Mouse (Mus musculus) embryonic facial prominence, embryonic 15.5 days (tissue): Measurements from ENCODE around the gene Csnk1e. TPM values are rescaled to one million over a fixed set of nuclear protein-coding genes. Genes with fewer than 3 reads are reported as not detected.

Source experiments
- ATAC-seq: fragments of 200-750 bp; cut with Nextera tagmentation; 2 replicates; pipeline ENCODE4 v1.8.0; 2017; ENCODE audit warnings: low read depth, moderate TSS enrichment; ENCODE audit not compliant: insufficient number of reproducible peaks, low FRiP score, low TSS enrichment
- H3K27ac ChIP-seq: fragments of 300-500 bp; sonication (generic); replicated peaks from 2 replicates; pipeline ENCODE4 v1.5.1; 2015; ENCODE audit warnings: mild to moderate bottlenecking, inconsistent platforms
- H3K27me3 ChIP-seq: fragments of 300-500 bp; sonication (generic); 2 replicates; pipeline ENCODE4 v1.6.1; 2015; ENCODE audit warnings: inconsistent platforms
- H3K36me3 ChIP-seq: fragments of 300-500 bp; sonication (generic); 2 replicates; pipeline ENCODE4 v1.6.1; 2015; ENCODE audit warnings: mild to moderate bottlenecking, inconsistent platforms
- H3K4me1 ChIP-seq: fragments of 300-500 bp; sonication (generic); 2 replicates; pipeline ENCODE4 v1.6.1; 2015; ENCODE audit warnings: inconsistent platforms
- H3K4me2 ChIP-seq: fragments of 300-500 bp; sonication (generic); replicated peaks from 2 replicates; pipeline ENCODE4 v1.6.1; 2015; ENCODE audit warnings: mild to moderate bottlenecking, inconsistent platforms
- H3K4me3 ChIP-seq: fragments of 300-500 bp; sonication (generic); replicated peaks from 2 replicates; pipeline ENCODE4 v1.5.1; 2015; ENCODE audit warnings: mild to moderate bottlenecking, inconsistent platforms
- H3K9ac ChIP-seq: fragments of 300-500 bp; sonication (generic); 2 replicates; pipeline ENCODE4 v1.6.1; 2015; ENCODE audit warnings: inconsistent platforms
- H3K9me3 ChIP-seq: fragments of 300-500 bp; sonication (generic); replicated peaks from 2 replicates; pipeline ENCODE4 v1.6.1; 2016; ENCODE audit warnings: inconsistent platforms
- WGBS: fragments of 180-500 bp; shearing (Covaris S2); methylation state at CpG from one replicate; pipeline ENCODE4 v1.1.7; 2015; 5-methylcytosine and 5-hydroxymethylcytosine counted together
- polyA plus RNA-seq: library from polyadenylated mRNA; unstranded; fragments of >200 nt; fragmentation: Nextera tagmentation; extraction: Ambion mirVana; gene quantifications from 2 replicates; pipeline ENCODE4 v1.2.1, GENCODE M21; 2015

The Csnk1e gene
- polyA plus RNA-seq, 1 experiment from 2014 or later: 113 TPM

- H3K4me2 ChIP-seq: no peak overlapping the region
- peaks cover 3% of the 10 kb centered on the region for H3K36me3 ChIP-seq
- peaks cover 84% of the 10 kb centered on the region for H3K4me1 ChIP-seq
- no peaks in the 10 kb centered on the region for H3K27me3 ChIP-seq
- H3K9ac ChIP-seq: no peak overlapping the region
- no peak for ATAC-seq
- 89% methylated on average over 5 of the region's 5 CpGs for WGBS
- H3K4me3 ChIP-seq: no peak overlapping the region
- H3K9me3 ChIP-seq: no peaks in the 10 kb centered on the region
- H3K27ac ChIP-seq: no peak overlapping the region
Observed at GRCm38 (mm10) chr15:79392527-79392926, 62.8 kb downstream of the Csnk1e start.

- peaks cover 85% of the 10 kb centered on the region for H3K4me1 ChIP-seq
- no peak overlapping the region for H3K4me3 ChIP-seq
- no peaks in the 10 kb centered on the region; the same call in 1 of the 2 replicates for H3K36me3 ChIP-seq
- ATAC-seq: no peak; the same call in 1 of the 2 replicates
- peak overlapping the region; percentile 55 for H3K27ac ChIP-seq
- no peak overlapping the region for H3K9ac ChIP-seq
- no peaks in the 10 kb centered on the region for H3K9me3 ChIP-seq
- WGBS: 37% methylated on average over 7 of the region's 7 CpGs
- no peak overlapping the region; the same call in 1 of the 2 replicates for H3K4me2 ChIP-seq
- H3K27me3 ChIP-seq: no peaks in the 10 kb centered on the region
Observed at GRCm38 (mm10) chr15:79391447-79392093, 63.8 kb downstream of the Csnk1e start.

- no peak overlapping the region for H3K27ac ChIP-seq
- no peak for ATAC-seq
- no peak overlapping the region for H3K9ac ChIP-seq
- no peaks in the 10 kb centered on the region for H3K9me3 ChIP-seq
- H3K27me3 ChIP-seq: no peaks in the 10 kb centered on the region
- peaks cover 79% of the 10 kb centered on the region for H3K4me1 ChIP-seq
- no peak overlapping the region for H3K4me2 ChIP-seq
- WGBS: 70% methylated on average over 6 of the region's 6 CpGs
- no peak overlapping the region for H3K4me3 ChIP-seq
- no peaks in the 10 kb centered on the region; the same call in 1 of the 2 replicates for H3K36me3 ChIP-seq
Observed at GRCm38 (mm10) chr15:79390434-79390833, 64.9 kb downstream of the Csnk1e start.

- H3K27ac ChIP-seq: peak overlapping the region; percentile 44; the same call in 1 of the 2 replicates
- no peaks in the 10 kb centered on the region for H3K9me3 ChIP-seq
- peaks cover 57% of the 10 kb centered on the region for H3K4me1 ChIP-seq
- no peak for ATAC-seq
- WGBS: 54% methylated on average over 6 of the region's 6 CpGs
- no peak overlapping the region for H3K4me3 ChIP-seq
- 0 out of 2 replicates have a peak, but pooled peaks cover 4% of the 10 kb centered on the region for H3K36me3 ChIP-seq
- H3K4me2 ChIP-seq: no peak overlapping the region
- H3K27me3 ChIP-seq: no peaks in the 10 kb centered on the region
- no peak overlapping the region for H3K9ac ChIP-seq
Observed at GRCm38 (mm10) chr15:79388171-79388570, 67.2 kb downstream of the Csnk1e start.

GRCm38 (mm10) chr15:79387611-79388010 is 67.8 kb downstream of the Csnk1e start:
- 0 out of 2 replicates have a peak, but pooled peaks cover 4% of the 10 kb centered on the region for H3K36me3 ChIP-seq
- H3K27me3 ChIP-seq: no peaks in the 10 kb centered on the region
- 78% methylated on average over 7 of the region's 7 CpGs for WGBS
- H3K9me3 ChIP-seq: no peaks in the 10 kb centered on the region
- 0 out of 2 replicates have a peak overlapping the region, but pooled peaks have one; percentile 44 for H3K27ac ChIP-seq
- no peak for ATAC-seq
- peaks cover 52% of the 10 kb centered on the region for H3K4me1 ChIP-seq
- no peak overlapping the region for H3K4me2 ChIP-seq
- no peak overlapping the region for H3K4me3 ChIP-seq
- no peak overlapping the region for H3K9ac ChIP-seq

- Histone ChIP-seq H3K27ac (no peak overlapping the region), H3K4me3 (no peak overlapping the region), H3K4me2 (no peak overlapping the region), H3K27me3 (no peaks in the 10 kb centered on the region), H3K4me1 (peaks cover 52% of the 10 kb centered on the region), H3K36me3 (0 out of 2 replicates have a peak, but pooled peaks cover 4% of the 10 kb centered on the region), H3K9me3 (no peaks in the 10 kb centered on the region), H3K9ac (no peak overlapping the region)
- ATAC-seq: no peak
- WGBS: 76% methylated on average over 6 of the region's 6 CpGs
Observed at GRCm38 (mm10) chr15:79387081-79387480, 68.3 kb downstream of the Csnk1e start.

GRCm38 (mm10) chr15:79381644-79382043 is 73.7 kb downstream of the Csnk1e start:
- H3K9me3 ChIP-seq: no peaks in the 10 kb centered on the region
- no peak for ATAC-seq
- H3K36me3 ChIP-seq: peaks cover 21% of the 10 kb centered on the region
- H3K27ac ChIP-seq: no peak overlapping the region
- H3K9ac ChIP-seq: no peak overlapping the region
- no peaks in the 10 kb centered on the region for H3K27me3 ChIP-seq
- H3K4me2 ChIP-seq: no peak overlapping the region
- no peak overlapping the region for H3K4me3 ChIP-seq
- H3K4me1 ChIP-seq: peaks cover 28% of the 10 kb centered on the region
- 76% methylated on average over 9 of the region's 9 CpGs for WGBS

GRCm38 (mm10) chr15:79380468-79381444 is 74.6 kb downstream of the Csnk1e start:
- Histone ChIP-seq H3K36me3 (peaks cover 29% of the 10 kb centered on the region), H3K9me3 (no peaks in the 10 kb centered on the region), H3K9ac (no peak overlapping the region), H3K27ac (no peak overlapping the region), H3K4me2 (no peak overlapping the region), H3K4me1 (peaks cover 28% of the 10 kb centered on the region), H3K27me3 (no peaks in the 10 kb centered on the region), H3K4me3 (no peak overlapping the region)
- 48% methylated on average over 23 of the region's 23 CpGs for WGBS
- peak; percentile 25; the same call in 1 of the 2 replicates for ATAC-seq

GRCm38 (mm10) chr15:79379658-79380057 is 75.7 kb downstream of the Csnk1e start:
- no peak overlapping the region for H3K27ac ChIP-seq
- no peaks in the 10 kb centered on the region for H3K27me3 ChIP-seq
- 92% methylated on average over 7 of the region's 7 CpGs for WGBS
- H3K9me3 ChIP-seq: no peaks in the 10 kb centered on the region
- H3K4me3 ChIP-seq: no peak overlapping the region
- H3K36me3 ChIP-seq: peaks cover 33% of the 10 kb centered on the region
- no peak for ATAC-seq
- no peak overlapping the region for H3K9ac ChIP-seq
- H3K4me1 ChIP-seq: peaks cover 28% of the 10 kb centered on the region
- H3K4me2 ChIP-seq: no peak overlapping the region

- Histone ChIP-seq H3K4me2 (no peak overlapping the region), H3K4me1 (peaks cover 28% of the 10 kb centered on the region), H3K36me3 (peaks cover 43% of the 10 kb centered on the region), H3K27ac (no peak overlapping the region), H3K27me3 (no peaks in the 10 kb centered on the region), H3K9ac (no peak overlapping the region), H3K9me3 (no peaks in the 10 kb centered on the region), H3K4me3 (no peak overlapping the region)
- 98% methylated on average over 10 of the region's 10 CpGs for WGBS
- ATAC-seq: no peak
Observed at GRCm38 (mm10) chr15:79378608-79379007, 76.8 kb downstream of the Csnk1e start.

GRCm38 (mm10) chr15:79377681-79378080 is 77.7 kb downstream of the Csnk1e start:
- H3K9ac ChIP-seq: no peak overlapping the region
- no peak overlapping the region for H3K4me3 ChIP-seq
- H3K27me3 ChIP-seq: no peaks in the 10 kb centered on the region
- WGBS: 86% methylated on average over 6 of the region's 6 CpGs
- H3K4me1 ChIP-seq: peaks cover 28% of the 10 kb centered on the region
- H3K36me3 ChIP-seq: peaks cover 48% of the 10 kb centered on the region
- H3K4me2 ChIP-seq: no peak overlapping the region
- H3K27ac ChIP-seq: no peak overlapping the region
- no peaks in the 10 kb centered on the region for H3K9me3 ChIP-seq
- no peak for ATAC-seq
